Mouse (Mus musculus): ENCODE results near the gene Umodl1.

The Umodl1 gene

GRCm38 (mm10) chr17:31000897-31001296, 46.5 kb downstream of the Umodl1 start:
- no peak for DNase-seq

GRCm38 (mm10) chr17:31002613-31003012, 48.2 kb downstream of the Umodl1 start:
- DNase-seq = no peak

- DNase-seq = no peak
These were observed 50.8 kb downstream of the Umodl1 start for GRCm38 (mm10) chr17:31005284-31005683.

GRCm38 (mm10) chr17:31007357-31007756, 52.9 kb downstream of the Umodl1 start:
- no peak for DNase-seq

- DNase-seq = no peak
These were observed 54.0 kb downstream of the Umodl1 start for GRCm38 (mm10) chr17:31008416-31008815.

GRCm38 (mm10) chr17:31011551-31012394, 57.3 kb downstream of the Umodl1 start:
- DNase-seq = no peak

- DNase-seq = peak; percentile 18
These were observed 63.8 kb downstream of the Umodl1 start for GRCm38 (mm10) chr17:31018267-31018666.

GRCm38 (mm10) chr17:31019505-31019904, 65.1 kb downstream of the Umodl1 start:
- peak; percentile 55 for DNase-seq

GRCm38 (mm10) chr17:31020078-31020477, 65.6 kb downstream of the Umodl1 start:
- peak; percentile 9 for DNase-seq

- DNase-seq = peak; percentile 6
These were observed 66.8 kb downstream of the Umodl1 start for GRCm38 (mm10) chr17:31021276-31021675.

- DNase-seq = no peak
These were observed 69.8 kb downstream of the Umodl1 start for GRCm38 (mm10) chr17:31024125-31024781.

GRCm38 (mm10) chr17:31024782-31025125, 70.3 kb downstream of the Umodl1 start:
- no peak for DNase-seq

GRCm38 (mm10) chr17:31026986-31027385, 72.5 kb downstream of the Umodl1 start:
- DNase-seq = no peak

GRCm38 (mm10) chr17:31027723-31028122, 73.3 kb downstream of the Umodl1 start:
- DNase-seq = no peak

GRCm38 (mm10) chr17:31028821-31029370, 74.5 kb downstream of the Umodl1 start:
- DNase-seq = no peak

GRCm38 (mm10) chr17:31029407-31029806, 75.0 kb downstream of the Umodl1 start:
- DNase-seq = no peak

GRCm38 (mm10) chr17:31032341-31032740, 77.9 kb downstream of the Umodl1 start:
- DNase-seq = no peak

GRCm38 (mm10) chr17:31033251-31033650, 78.8 kb downstream of the Umodl1 start:
- DNase-seq = no peak

- no peak for DNase-seq
These were observed 79.7 kb downstream of the Umodl1 start for GRCm38 (mm10) chr17:31034165-31034564.

- DNase-seq = no peak
These were observed 80.4 kb downstream of the Umodl1 start for GRCm38 (mm10) chr17:31034674-31035356.

- peak; percentile 20 for DNase-seq
These were observed 81.9 kb downstream of the Umodl1 start for GRCm38 (mm10) chr17:31036168-31036876.

- no peak for DNase-seq
These were observed 82.9 kb downstream of the Umodl1 start for GRCm38 (mm10) chr17:31037331-31037730.

GRCm38 (mm10) chr17:31038381-31038780, 83.9 kb downstream of the Umodl1 start:
- no peak for DNase-seq
